Mouse (Mus musculus) forelimb bud, embryonic 11.5 days (tissue): ENCODE measurements at regions not wholly inside any gene's neighbourhood (a gene's known extent, or its start where the extent isn't known, plus 50 kb on each side); places are given as distances from the start of the nearest gene placed in this dataset.

Experiments
- DNase-seq: peaks from one replicate; pipeline ENCODE4 v3.0.0-alpha.2; 2012; ENCODE audit warnings: low read depth, low spot score

GRCm38 (mm10) chr5:106789136-106789535, 92.0 kb upstream of the Zfp644 start:
- DNase-seq: peak; percentile 57

- DNase-seq: no peak
Observed at GRCm38 (mm10) chr5:106785065-106785464, 88.0 kb upstream of the Zfp644 start.

- DNase-seq: peak; percentile 56
Observed at GRCm38 (mm10) chr5:106783864-106784609, 87.0 kb upstream of the Zfp644 start.

- no peak for DNase-seq
Observed at GRCm38 (mm10) chr5:106780749-106781148, 83.7 kb upstream of the Zfp644 start.

- no peak for DNase-seq
Observed at GRCm38 (mm10) chr5:106778176-106778781, 81.2 kb upstream of the Zfp644 start.

GRCm38 (mm10) chr5:106775010-106775693, 78.1 kb upstream of the Zfp644 start:
- no peak for DNase-seq

- peak; percentile 60 for DNase-seq
Observed at GRCm38 (mm10) chr5:106773201-106773934, 76.3 kb upstream of the Zfp644 start.

GRCm38 (mm10) chr5:106771029-106771428, 73.9 kb upstream of the Zfp644 start:
- DNase-seq: no peak

- no peak for DNase-seq
Observed at GRCm38 (mm10) chr5:106765335-106765734, 68.2 kb upstream of the Zfp644 start.

GRCm38 (mm10) chr5:106763283-106763682, 66.2 kb upstream of the Zfp644 start:
- DNase-seq: no peak

GRCm38 (mm10) chr5:106758036-106758435, 60.9 kb upstream of the Zfp644 start:
- DNase-seq: no peak

- no peak for DNase-seq
Observed at GRCm38 (mm10) chr5:106757436-106757835, 60.3 kb upstream of the Zfp644 start.

GRCm38 (mm10) chr5:106756937-106757371, 59.9 kb upstream of the Zfp644 start:
- no peak for DNase-seq

GRCm38 (mm10) chr5:106753289-106753688, 56.2 kb upstream of the Zfp644 start:
- no peak for DNase-seq

- no peak for DNase-seq
Observed at GRCm38 (mm10) chr5:106750168-106750567, 53.1 kb upstream of the Zfp644 start.

- no peak for DNase-seq
Observed at GRCm38 (mm10) chr5:106748527-106749138, 51.5 kb upstream of the Zfp644 start.
